Mouse (Mus musculus) left cerebral cortex, adult 18-20 months (tissue): ENCODE measurements around the gene Lemd1. TPM values are rescaled to one million over a fixed set of nuclear protein-coding genes. Genes with fewer than 3 reads are reported as not detected.
"Not testable (repeated sequence)": the region's sequence is repeated elsewhere in the genome, so short reads cannot be mapped to it uniquely, and the experiment has no call there.

ENCODE experiments used
- DNase-seq, 2 experiments: peaks; one replicate each; pipeline ENCODE4 v3.0.0; 2021 to 2022; ENCODE audit warnings: low spot score in 2 of 2, mixed read lengths in 1 of 2
- long read RNA-seq, 2 experiments: library from polyadenylated mRNA; stranded (forward); transcript quantifications; one replicate each; pipeline ENCODE4 v2.0.0; 2021
- total RNA-seq, 2 experiments: library from RNA; stranded (reverse); gene quantifications; 2 replicates each; pipeline ENCODE4 v1.2.3; 2021

The Lemd1 gene
- total RNA-seq = 1 to 10 TPM; 4.8 to 7.6 TPM
- long read RNA-seq, experiment 1, partial matches to known transcripts = 0 of 3 reads
- long read RNA-seq, experiment 1, other reads (novel, unspliced or antisense) = 2 of 3 reads
- long read RNA-seq, experiment 2, partial matches to known transcripts = 0 of 1 reads
- long read RNA-seq, experiment 2, other reads (novel, unspliced or antisense) = 1 of 1 reads

DNA sequence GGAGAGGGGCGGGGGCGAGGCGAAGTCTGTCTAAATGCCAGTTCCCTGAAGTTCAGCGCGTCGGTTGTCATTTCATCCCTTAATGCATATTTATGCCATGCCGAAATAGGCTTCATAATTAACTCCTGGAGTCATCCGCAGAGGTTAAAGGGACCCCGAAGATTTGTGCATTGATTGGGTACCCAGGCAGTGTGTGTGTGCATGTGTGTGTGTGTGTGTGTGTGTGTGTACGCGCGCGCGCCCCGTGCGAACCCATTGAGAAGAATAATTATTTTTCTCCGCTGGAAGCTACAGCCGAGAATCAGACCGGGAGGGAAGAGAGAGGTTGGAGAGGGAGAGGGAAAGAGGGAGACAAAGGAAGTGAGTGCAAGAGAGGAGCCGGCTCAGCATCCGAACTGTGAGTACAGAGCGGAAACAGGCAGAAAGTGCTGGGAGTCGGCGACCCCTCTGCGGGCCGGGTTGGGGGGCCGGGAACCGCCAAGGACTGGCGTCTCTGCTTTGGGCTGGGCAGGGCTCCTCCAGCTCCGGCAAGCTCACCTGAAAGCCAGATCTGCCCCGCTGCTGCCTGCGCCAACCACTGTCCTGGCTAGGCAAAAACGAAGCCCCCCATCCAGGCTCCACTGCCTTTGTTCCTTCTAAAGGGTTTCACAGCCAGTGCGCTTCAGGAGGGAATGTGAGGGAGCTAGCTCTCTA lies at the start of gene Lemd1, which contains the start of gene AC124108.1:
Lemd1 (plus strand) TSS at position 339 of the 693 bp plus-strand sequence.
AC124108.1 (plus strand) TSS at position 365 of the 693 bp plus-strand sequence.
- DNase-seq = no peak

GRCm38 (mm10) chr1:132141753-132142152 lies 49.5 kb upstream of the Lemd1 start:
- DNase-seq = no peak

DNA sequence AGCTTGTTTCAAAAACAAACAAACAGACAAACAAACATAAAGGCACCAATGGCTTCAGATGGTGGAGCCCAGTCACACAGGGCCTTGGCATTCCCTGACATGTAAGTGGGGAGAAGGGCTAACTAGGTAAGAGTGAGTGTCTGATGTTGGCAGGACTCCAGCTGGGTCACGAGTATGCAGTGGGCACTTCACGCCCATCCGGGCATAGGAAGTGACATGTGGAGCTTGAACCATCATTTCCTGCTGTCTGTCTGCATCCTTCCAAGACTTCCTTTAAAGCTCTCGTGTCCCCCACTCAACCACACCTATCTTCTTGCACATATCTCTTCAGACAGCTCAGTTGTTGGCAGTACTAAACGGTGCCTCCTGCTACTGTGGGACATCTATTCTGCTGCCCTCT lies 48.2 kb upstream of the Lemd1 start:
- DNase-seq = no peak

DNA sequence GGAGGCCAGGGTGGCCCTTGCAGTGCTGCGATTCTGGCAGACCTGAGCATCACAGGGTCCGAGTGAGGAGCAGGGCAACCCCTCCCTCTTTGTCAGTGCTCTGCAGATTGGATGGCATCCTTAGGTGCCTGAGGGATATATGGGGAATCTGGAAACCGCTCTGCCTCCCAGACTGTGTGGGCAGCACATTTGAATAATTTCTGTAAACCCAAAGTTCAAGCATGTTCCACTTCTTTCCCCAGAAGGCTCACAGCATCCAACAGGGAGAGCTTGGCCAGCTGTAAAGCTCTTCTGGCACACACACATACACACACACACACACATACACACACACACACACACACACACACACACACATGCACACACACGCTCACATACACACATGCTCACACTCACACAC lies 47.5 kb upstream of the Lemd1 start:
- peak in 1 of 2 experiments; percentile 54 for DNase-seq

- DNase-seq = peak; percentile 55 to 71
Measured at GRCm38 (mm10) chr1:132144223-132144622, 47.0 kb upstream of the Lemd1 start.

- DNase-seq = no peak
Measured at GRCm38 (mm10) chr1:132144837-132145236, 46.4 kb upstream of the Lemd1 start.

DNA sequence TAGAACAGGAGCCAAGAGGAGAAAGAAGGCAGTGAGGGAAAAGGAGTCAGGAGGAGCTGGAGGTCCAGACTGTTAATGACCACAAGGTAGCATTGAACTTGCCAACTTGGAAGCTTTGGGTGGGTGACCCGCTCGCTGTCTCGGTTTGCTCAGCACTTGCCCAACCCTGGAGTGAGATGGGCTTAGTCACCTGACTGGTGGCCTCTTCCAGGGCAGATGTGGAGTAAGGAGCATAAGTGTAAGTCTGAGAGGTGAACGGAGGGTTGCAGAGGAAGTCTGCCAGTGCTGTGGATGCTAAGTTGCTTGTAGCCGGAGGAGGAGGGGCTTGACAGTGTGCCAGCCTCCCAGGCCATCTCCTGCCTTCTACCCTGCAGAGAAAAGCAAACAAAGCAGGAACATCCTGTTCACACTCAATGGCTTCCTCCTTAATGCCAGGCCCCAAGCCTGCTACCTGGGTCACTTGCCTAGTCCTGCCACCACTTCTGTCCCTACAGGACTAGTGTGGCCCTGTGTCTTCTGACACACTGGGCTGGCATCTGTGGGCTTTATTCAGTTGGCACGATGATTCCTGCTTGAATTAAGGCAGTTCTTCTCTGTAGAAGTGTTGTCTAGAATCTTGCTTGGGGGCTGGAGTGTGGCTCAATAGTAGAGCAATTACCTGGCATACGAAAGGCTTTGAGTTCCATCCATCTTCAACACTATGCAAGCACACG lies 45.1 kb upstream of the Lemd1 start:
- DNase-seq = no peak

DNA sequence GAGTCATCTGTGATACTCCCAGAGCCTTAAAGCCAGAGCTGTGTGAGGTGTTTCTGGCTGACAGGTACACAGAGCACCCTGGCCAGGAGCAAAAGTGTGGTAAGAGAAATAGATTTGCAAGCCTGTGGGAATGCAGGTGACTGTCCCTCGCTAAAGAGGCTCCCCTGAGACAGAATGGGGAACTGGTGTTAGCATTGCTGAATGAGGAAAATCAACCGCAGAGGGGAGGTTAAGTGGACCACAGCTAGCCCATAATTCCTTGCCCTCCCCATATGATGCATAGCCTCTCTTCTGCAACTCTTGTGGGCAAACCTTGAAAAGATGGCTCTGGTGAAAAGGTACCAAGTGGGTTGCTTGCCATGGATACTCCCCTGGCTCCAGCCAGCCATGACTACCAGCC lies 41.8 kb upstream of the Lemd1 start:
- DNase-seq = no peak

GRCm38 (mm10) chr1:132150171-132150570 lies 41.1 kb upstream of the Lemd1 start:
- no peak for DNase-seq

- DNase-seq = no peak
Measured at GRCm38 (mm10) chr1:132150817-132151601, 40.2 kb upstream of the Lemd1 start.

- DNase-seq = no peak
Measured at GRCm38 (mm10) chr1:132151908-132152307, 39.3 kb upstream of the Lemd1 start.

- no peak for DNase-seq
Measured at GRCm38 (mm10) chr1:132153086-132153690, 38.0 kb upstream of the Lemd1 start.

DNA sequence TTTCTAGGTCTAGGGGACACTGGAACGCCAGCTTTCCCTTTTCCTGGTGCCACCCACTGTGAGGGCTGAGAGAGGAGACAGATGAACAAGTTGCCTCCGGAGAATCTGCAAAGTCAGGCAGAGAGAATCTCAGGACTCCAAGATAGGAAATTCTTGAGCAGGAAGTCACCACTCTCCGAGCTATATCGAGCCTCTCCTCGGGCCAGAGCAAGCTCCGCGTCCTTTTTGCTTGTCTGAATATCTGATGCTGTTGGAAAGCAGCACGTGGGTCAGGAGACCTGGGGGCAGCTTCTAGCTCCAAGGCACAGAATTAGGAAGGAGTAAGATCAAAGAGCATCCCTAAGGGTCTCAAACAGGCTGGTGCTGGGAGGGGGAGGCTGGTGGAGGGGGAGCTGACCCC lies 37.5 kb upstream of the Lemd1 start:
- no peak for DNase-seq

GRCm38 (mm10) chr1:132155737-132156136 lies 35.5 kb upstream of the Lemd1 start:
- peak; percentile 80 to 88 for DNase-seq

- peak; percentile 88 to 94 for DNase-seq
Measured at GRCm38 (mm10) chr1:132157016-132157781, 34.0 kb upstream of the Lemd1 start.

- no peak for DNase-seq
Measured at GRCm38 (mm10) chr1:132157808-132158207, 33.4 kb upstream of the Lemd1 start.

DNA sequence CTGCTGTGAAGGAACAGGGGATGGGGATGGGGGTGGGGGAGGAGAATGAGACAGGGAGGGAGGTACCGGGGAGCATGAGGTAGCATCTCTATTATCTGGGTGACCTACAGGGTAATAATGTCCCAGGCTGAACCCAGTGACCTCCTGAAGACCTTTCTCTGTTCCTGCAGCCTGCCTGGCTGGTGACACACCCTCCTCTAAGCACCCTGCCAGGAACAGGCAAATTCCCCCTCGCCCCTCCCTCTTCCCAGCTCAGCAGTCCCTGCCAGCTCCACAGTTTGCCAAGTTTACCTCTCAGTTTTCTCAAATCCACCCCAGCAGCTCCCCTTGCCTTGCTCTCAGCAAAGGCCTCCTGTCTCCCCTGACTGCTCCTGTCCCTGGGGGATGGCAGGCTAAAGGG lies 32.5 kb upstream of the Lemd1 start:
- DNase-seq = no peak

DNA sequence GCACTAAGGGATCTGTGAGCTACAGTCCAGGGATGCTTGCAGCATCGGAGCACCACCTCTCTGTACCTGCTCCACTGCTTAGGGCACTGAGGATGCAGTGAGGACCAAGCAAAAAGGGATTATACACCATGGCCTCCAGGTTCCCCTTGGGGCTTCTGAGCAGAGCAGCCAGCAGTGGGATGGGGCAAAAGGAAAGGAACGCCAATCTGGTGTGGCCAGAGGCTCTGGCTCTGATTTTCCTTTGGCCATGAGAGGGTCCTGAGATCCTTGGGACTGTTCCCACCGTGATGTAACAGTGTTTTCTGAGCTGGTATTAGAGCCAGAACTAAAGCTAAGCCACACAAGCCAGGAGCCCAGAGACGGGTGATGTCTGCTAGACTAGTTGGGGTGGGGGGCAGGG lies 31.6 kb upstream of the Lemd1 start:
- no peak for DNase-seq

- no peak for DNase-seq
Measured at GRCm38 (mm10) chr1:132161211-132161880, 29.9 kb upstream of the Lemd1 start.

GRCm38 (mm10) chr1:132162618-132163017 lies 28.6 kb upstream of the Lemd1 start:
- not testable (repeated sequence) for DNase-seq
